Mouse (Mus musculus): Measurements from ENCODE around the gene AC124108.1.
"Not testable (repeated sequence)": the region's sequence is repeated elsewhere in the genome, so short reads cannot be mapped to it uniquely, and the experiment has no call there.

DNA sequence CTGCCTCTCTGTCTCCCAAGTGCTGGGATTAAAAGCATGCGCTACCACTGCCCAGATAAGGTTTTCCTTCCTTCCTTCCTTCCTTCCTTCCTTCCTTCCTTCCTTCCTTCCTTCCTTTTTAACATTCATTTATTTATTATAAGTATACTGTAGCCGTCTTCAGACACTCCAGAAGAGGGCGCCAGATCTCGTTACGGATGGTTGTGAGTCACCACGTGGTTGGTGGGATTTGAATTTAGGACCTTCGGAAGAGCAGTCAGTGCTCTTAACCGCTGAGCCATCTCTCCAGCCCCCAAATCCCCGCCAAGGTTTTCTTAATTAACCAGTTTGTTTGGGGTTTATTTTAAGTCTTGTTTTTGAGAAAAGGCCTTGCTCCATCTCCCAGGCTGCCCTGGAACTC lies 28.6 kb upstream of the AC124108.1 start:
- TF ChIP-seq CTCF (IDR thresholded peaks at IDR 0.05; ENCODE audit: control insufficient read depth, insufficient read depth, insufficient replicate concordance, low read depth, low read length); POLR2A (IDR thresholded peaks at IDR 0.05; ENCODE audit: control insufficient read depth, low read depth, low read length): not testable (repeated sequence)

Data from testis, adult 2 months (tissue).